Mouse (Mus musculus): ENCODE results near the gene Psmc3ip. TPM values are rescaled to one million over a fixed set of nuclear protein-coding genes. Genes with fewer than 3 reads are reported as not detected.

Psmc3ip gene
- 1 to 10 TPM; 7.1 to 8.4 TPM for polyA plus RNA-seq (2017; shearing (Covaris generic))

DNA sequence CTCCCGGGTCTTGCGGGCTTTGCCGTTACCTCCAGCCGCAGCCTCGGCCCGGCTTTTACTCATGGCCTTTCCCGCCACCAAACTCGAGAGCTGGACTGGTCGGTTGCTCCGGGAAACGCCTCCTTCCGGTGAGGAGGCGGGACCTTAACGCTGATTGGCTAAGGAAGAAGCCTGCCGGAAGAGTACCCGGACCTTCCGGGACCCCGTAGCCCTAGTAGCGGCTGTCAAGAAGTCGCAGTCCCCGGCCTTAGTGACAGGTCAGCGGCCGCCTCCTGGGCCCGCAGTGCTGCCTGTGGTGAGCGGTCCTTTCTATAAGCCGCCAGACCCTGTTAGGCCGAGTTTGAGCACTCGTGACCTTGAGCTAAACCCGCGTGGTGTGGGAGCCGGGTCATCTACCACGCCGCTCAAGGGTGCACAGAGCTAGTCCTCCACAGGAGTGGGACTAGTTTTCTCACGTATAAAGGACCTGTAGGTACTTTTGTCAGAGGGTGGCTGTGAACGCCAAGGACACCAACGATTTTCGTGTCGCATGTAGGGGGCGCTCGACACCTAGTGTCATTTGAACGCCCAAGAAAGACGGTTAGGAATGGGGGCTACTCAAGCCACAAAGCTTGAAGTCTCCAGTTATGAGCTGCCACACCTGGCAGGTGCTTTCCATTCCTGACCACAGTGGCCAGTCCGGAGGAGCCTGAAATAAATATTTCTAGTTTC lies at the start of gene Psmc3ip:
TSS of gene Psmc3ip (minus strand) at position 123 of the 711 bp plus-strand sequence.

GRCm38 (mm10) chr11:101119761-101120544 lies 24.7 kb upstream of the Psmc3ip start, which contains the start of the genes Retreg3 and Tubg1:
Gene Retreg3, minus strand, starts transcription at chr11:101119893.
Gene Tubg1, plus strand, starts transcription at chr11:101119938.

DNA sequence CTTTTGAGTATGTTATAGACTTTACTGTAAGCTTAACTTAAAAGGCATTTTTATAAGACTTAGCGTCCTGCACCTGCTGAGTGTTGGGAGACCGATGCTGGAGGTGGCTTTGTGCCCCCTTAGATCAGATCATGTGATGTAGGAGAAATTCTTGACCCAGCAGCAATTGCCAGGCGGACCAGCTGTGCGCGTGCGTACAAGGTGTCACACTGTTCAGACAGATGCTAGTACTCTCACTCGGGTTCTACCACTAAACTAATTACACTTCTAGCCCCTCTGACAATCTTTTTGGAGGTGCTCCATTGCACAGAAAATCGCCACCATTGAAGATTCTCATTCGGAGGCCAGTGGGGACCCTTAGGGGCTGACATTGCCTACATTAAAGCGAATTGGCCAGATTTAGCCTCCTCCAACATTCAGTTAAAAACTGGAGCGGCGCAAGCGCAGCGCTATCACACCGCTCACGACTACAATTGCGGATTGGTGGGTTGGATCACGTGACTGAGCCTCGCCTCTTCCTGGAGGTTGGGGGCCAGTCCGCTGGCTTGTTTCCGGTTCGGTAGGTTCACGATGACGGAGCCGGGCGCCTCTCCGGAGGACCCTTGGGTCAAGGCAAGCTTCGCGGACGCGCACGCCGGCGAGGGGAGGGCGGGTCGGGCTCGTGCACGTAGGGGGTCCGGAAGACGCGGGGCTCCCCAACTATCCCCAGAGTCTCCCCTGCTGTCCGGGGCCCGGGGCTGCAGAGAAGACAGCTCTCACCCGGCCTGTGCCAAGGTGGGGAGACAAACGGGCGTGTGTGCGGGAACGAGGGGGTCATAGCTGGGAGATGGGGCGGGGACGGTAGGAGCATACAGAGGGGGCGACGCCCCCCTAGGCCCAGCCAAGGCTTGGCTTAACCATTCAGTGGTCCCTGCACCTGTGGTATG lies 8.2 kb downstream of the Psmc3ip start, which contains the start of gene Mlx:
TSS of gene Mlx (plus strand) at position 522 of the 926 bp plus-strand sequence.

DNA sequence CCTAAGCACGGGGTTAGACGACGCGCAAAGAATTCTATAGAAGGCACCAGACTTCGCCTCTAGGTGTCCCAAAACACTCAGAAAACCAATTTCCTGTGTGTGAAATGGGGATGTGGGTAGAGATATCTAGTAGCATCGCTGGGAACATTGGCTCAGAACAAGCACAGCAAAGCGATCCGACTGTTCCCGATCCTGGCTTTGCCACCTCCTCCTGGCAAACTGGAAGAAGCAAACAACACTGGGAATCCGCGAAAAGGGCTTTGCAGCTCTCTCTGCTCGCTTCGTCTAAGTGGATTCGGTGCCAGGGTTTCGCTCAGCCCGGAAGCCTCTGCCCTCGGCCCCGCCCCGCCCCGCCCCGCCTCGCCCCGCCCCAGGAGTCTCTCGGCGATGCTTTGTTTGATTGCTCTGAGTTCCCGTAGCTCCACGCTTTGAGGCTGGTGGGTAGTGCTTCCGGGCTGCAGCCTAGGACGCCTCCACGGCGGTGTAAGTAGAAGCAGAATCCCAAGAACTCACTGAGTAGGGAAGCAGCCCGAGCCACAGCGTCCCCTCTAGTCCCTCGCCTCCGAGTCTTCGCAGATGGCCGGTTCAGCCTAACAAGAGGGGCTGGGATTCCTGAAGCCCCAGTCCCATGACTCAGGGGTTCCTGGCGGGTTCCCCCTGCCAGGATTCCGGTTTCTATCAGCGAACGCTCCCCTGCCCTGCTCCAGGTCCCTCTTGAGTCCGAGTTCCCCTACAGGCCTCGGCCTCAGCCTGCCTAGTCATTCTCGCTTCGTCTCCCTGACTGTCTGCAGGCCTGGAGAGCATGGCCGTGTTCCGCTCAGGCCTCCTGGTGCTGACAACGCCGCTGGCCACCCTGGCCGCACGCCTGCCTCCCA lies 12.8 kb downstream of the Psmc3ip start, which contains the start of gene Coasy:
TSS of gene Coasy (plus strand) at position 358 of the 875 bp plus-strand sequence.

DNA sequence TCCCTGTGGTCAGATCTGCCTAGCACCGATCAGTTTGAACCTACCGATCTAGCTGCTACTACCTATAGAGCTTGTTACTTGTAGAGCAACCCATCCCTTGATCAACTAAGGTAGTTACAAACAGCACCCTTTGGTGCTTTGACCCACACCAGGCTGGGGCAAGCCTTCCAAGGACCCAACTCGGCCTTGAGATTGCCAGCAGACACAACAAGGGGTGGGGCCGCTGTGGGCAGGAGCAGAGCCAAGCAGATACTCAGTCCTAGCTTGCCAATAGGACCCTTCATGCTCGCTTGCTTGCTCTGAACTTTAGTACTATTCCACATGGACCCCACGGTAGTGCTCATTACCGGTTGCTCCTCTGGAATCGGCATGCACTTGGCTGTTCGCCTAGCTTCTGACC lies 17.1 kb downstream of the Psmc3ip start, which contains the start of gene Hsd17b1:
TSS of gene Hsd17b1 (plus strand) at position 291 of the 400 bp plus-strand sequence.

DNA sequence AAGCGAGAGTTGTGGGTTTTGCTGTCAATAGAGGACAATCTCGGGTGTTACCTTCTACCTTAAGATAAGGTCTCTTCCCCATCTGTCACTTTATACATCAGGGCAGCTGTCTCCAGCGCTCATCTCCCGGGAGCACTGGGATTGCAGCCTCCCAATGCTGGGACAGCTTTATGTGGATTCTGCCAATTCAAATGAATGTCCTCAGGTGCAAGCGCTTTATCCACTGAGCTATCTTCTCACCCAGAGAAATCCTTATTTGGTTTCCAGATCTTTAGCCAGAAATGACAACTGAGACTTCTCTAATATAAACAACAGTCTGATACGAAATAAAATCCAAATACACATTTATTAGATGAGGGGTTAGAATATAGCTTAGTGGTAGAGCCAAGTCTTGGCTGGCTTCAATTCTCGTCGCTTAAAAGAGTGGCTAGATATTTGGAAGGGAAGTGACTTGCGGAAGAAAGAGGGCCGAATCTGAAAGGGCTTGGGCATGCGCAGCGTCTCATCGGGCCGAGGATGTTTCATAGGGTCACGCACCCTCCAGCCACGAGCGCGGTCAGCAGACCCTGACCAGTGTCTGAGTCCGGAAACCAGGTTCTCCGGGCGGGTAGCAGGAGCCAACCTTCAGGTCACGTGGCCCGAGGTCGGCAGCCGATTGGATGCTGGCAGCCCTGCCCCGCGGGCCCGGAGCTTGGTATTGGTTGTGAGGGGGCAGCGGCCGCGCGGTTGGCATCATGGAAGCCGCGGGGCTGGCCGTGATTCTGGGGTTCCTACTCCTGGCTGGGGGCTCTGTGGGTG lies 25.6 kb downstream of the Psmc3ip start, which contains the start of gene Naglu:
TSS of gene Naglu (plus strand) at position 622 of the 798 bp plus-strand sequence.

Other genes with a start within 250 kb of the Psmc3ip start
- gene Stat5b, start 244.7 kb downstream of the Psmc3ip start, polyA plus RNA-seq (2017; shearing (Covaris generic)) = 100 to 1,000 TPM in 1 of 2 experiments, 10 to 100 TPM in 1; 92.0 to 154 TPM
- 10 to 100 TPM; 75.2 to 88.1 TPM for gene Stat5a, start 236.1 kb downstream of the Psmc3ip start, polyA plus RNA-seq (2017; shearing (Covaris generic))
- gene Stat3, start 155.9 kb downstream of the Psmc3ip start, polyA plus RNA-seq (2017; shearing (Covaris generic)) = 100 to 1,000 TPM; 167 to 244 TPM
- not detected for gene Cavin1, start 124.5 kb downstream of the Psmc3ip start, polyA plus RNA-seq (2017; shearing (Covaris generic))
- 10 to 100 TPM in 1 of 2 experiments, 1 to 10 TPM in 1; 6.1 to 13.6 TPM for gene Atp6v0a1, start 86.0 kb downstream of the Psmc3ip start, polyA plus RNA-seq (2017; shearing (Covaris generic))
- 10 to 100 TPM; 18.9 to 25.9 TPM for gene Naglu, start 25.4 kb downstream of the Psmc3ip start, polyA plus RNA-seq (2017; shearing (Covaris generic))
- under 1 TPM in 1 of 2 experiments, not detected in 1; 0.52 TPM for gene Hsd17b1, start 17.0 kb downstream of the Psmc3ip start, polyA plus RNA-seq (2017; shearing (Covaris generic))
- gene Coasy, start 12.9 kb downstream of the Psmc3ip start, polyA plus RNA-seq (2017; shearing (Covaris generic)) = 10 to 100 TPM; 32.3 to 36.4 TPM
- 10 to 100 TPM; 90.2 to 93.1 TPM for gene Mlx, start 8.2 kb downstream of the Psmc3ip start, polyA plus RNA-seq (2017; shearing (Covaris generic))
- gene Retreg3, start 24.5 kb upstream of the Psmc3ip start, polyA plus RNA-seq (2017; shearing (Covaris generic)) = 10 to 100 TPM; 61.6 to 75.9 TPM
- 10 to 100 TPM; 31.0 to 43.3 TPM for gene Tubg1, start 24.5 kb upstream of the Psmc3ip start, polyA plus RNA-seq (2017; shearing (Covaris generic))
- gene Tubg2, start 60.5 kb upstream of the Psmc3ip start, polyA plus RNA-seq (2017; shearing (Covaris generic)) = 1 to 10 TPM in 1 of 2 experiments, under 1 TPM in 1; 0.48 to 2.5 TPM
- gene Cntnap1, start 75.1 kb upstream of the Psmc3ip start, polyA plus RNA-seq (2017; shearing (Covaris generic)) = under 1 TPM; 0.17 to 0.28 TPM
- gene Plekhh3, start 75.9 kb upstream of the Psmc3ip start, polyA plus RNA-seq (2017; shearing (Covaris generic)) = 1 to 10 TPM in 1 of 2 experiments, under 1 TPM in 1; 0.61 to 1.3 TPM
- 10 to 100 TPM in 1 of 2 experiments, under 1 TPM in 1; 0.92 to 15.6 TPM for gene Ccr10, start 80.0 kb upstream of the Psmc3ip start, polyA plus RNA-seq (2017; shearing (Covaris generic))
- gene Ezh1, start 131.0 kb upstream of the Psmc3ip start, polyA plus RNA-seq (2017; shearing (Covaris generic)) = 10 to 100 TPM; 43.0 to 68.3 TPM
- gene Ramp2, start 150.6 kb upstream of the Psmc3ip start, polyA plus RNA-seq (2017; shearing (Covaris generic)) = under 1 TPM; 0.41 to 0.55 TPM
- gene Vps25, start 158.3 kb upstream of the Psmc3ip start, polyA plus RNA-seq (2017; shearing (Covaris generic)) = 100 to 1,000 TPM; 156 to 177 TPM
- 1 to 10 TPM; 1.3 to 5.1 TPM for gene Wnk4, start 165.1 kb upstream of the Psmc3ip start, polyA plus RNA-seq (2017; shearing (Covaris generic))
- gene Cntd1, start 183.6 kb upstream of the Psmc3ip start, polyA plus RNA-seq (2017; shearing (Covaris generic)) = 1 to 10 TPM in 1 of 2 experiments, under 1 TPM in 1; 0.41 to 1.2 TPM
- 100 to 1,000 TPM; 101 to 118 TPM for gene Coa3, start 183.7 kb upstream of the Psmc3ip start, polyA plus RNA-seq (2017; shearing (Covaris generic))
- gene Becn1, start 206.8 kb upstream of the Psmc3ip start, polyA plus RNA-seq (2017; shearing (Covaris generic)) = 100 to 1,000 TPM; 223 to 228 TPM
- gene Psme3, start 220.8 kb upstream of the Psmc3ip start, polyA plus RNA-seq (2017; shearing (Covaris generic)) = 100 to 1,000 TPM; 157 to 201 TPM
- 1 to 10 TPM; 1.8 to 2.4 TPM for gene Aoc2, start 229.6 kb upstream of the Psmc3ip start, polyA plus RNA-seq (2017; shearing (Covaris generic))
- not detected for gene Aoc3, start 235.2 kb upstream of the Psmc3ip start, polyA plus RNA-seq (2017; shearing (Covaris generic))

Measured in activated CD4-positive, CD25-positive, alpha-beta regulatory T cell (primary cell).